Mouse (Mus musculus): ENCODE data around the gene Oscar. TPM values are rescaled to one million over a fixed set of nuclear protein-coding genes. Genes with fewer than 3 reads are reported as not detected.

Gene Oscar
- polyA plus RNA-seq (2016; fragmentation: Nextera tagmentation; extraction: Ambion mirVana), result not detected in 2 replicates

DNA sequence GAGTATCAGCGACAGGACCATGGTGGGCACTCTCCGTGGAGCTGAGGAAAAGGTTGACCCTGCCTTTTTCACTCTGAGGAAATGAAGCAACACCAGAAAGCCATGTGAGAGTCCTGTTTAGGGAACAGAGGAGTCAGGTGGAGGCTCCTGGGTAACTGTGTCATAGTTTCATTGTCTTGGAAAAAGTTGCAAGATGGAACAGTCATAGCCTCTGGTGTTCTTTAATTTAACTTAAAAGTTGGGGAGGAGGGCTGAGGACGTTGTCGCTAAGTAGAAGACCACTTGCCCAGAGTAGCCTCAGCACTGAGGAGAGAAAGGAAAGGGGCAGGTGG, at the start of gene Oscar:
Gene Oscar, minus strand, starts transcription at position 101 of the 332 bp plus-strand sequence.
- H3K27ac ChIP-seq (replicated peaks), result no peak within 1 kb of the TSS
- peak within 1 kb of the TSS; percentile 87 for H3K4me3 ChIP-seq
- no peaks in the 10 kb centered on the region for H3K9me3 ChIP-seq (replicated peaks)
- H3K36me3 ChIP-seq, result peaks cover 21% of the 10 kb centered on the region
- H3K27me3 ChIP-seq (ENCODE audit: low read depth, poor library complexity, severe bottlenecking), result no peaks in the 10 kb centered on the region
- WGBS, result 82% methylated on average over 4 of the region's 4 CpGs
- H3K4me1 ChIP-seq, result peaks cover 6% of the 10 kb centered on the region
- DNase-seq (ENCODE audit: low spot score), result no peak

DNA sequence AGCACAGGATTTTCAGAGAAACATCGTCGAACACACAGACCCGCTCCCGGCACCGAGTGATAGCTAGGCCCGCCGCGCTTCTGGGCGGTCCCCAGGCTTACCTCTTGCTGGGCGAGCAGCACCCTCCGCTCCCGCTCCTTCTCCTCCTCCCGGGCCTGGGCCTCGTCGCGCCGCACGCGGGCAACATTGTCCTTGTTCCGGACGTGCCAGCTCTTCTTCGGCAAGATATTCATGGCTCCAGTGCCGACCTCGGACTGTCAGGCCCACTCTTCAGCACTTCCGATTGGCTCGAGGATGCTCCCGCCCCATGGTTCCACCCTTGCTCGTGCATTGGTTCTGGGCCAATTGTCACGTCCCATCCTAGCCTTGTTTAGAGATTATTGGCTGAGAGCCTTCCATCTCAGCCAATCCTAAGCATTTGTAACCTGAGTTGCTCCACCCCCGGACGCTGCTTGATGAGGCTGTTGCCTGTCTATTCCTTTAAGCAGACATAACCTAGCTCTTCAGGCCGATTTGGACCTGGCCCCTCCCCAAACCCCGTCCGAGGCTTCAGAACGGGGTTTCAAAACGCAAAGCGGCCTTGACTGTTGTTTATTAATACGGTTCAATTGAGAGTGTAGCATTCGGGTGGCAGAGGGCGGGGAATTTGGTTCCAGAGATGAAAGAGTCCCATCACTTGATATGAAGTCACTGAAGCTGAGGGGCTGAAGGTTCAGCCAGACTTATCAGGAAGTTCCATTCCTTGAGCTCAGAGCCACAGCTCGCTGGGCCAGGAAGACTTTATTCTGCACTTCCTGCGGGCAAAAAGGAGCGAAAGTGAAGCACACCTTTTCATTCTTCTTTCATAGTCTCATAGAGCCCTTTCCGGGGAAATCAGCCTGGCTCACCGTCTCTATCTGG, 49.5 kb upstream of the Oscar start, which contains the start of gene Leng1:
Gene Leng1, minus strand, starts transcription at position 626 of the 900 bp plus-strand sequence.
- WGBS, result 6% methylated on average over 45 of the region's 45 CpGs
- DNase-seq (ENCODE audit: low spot score), result peak; percentile 93
- Histone ChIP-seq H3K27me3 (ENCODE audit: low read depth, poor library complexity, severe bottlenecking) (no peaks in the 10 kb centered on the region), H3K4me1 (peaks cover 30% of the 10 kb centered on the region), H3K27ac (replicated peaks) (peak within 1 kb of the TSS; percentile 91), H3K36me3 (peaks cover 32% of the 10 kb centered on the region), H3K9me3 (replicated peaks) (no peaks in the 10 kb centered on the region), H3K4me3 (peak within 1 kb of the TSS; percentile 81)

DNA sequence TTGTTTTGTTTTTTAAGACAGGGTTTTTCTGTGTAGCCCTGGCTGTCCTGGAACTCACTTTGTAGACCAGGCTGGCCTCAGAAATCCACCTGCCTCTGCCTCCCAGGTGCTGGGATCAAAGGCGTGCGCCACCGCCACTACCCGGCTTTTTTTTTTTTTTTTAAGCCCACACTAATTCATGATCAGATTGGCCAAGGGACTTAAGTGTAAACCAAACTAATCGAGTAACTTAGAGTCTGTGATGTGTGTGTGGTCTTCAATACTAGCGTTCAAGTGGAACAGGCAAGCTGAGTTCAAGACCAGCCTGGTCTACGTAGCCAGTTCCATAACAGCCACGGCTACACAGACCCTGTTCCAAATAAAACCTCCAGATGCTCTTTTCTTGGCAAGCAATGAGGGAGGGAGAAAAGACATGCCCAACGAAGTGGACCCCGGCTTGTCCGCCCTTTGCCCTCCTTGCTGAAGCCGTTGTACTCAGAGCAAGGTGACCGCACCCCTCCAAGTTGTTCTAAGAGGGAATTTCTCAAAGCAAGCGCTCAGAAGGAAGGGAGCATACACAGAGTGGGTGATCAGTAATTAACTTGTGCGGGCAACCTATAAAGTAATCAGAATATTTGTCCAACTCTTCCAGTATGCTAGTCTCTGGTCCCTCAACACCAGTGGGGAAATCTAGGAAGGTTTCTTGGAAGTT, 48.7 kb upstream of the Oscar start:
- Histone ChIP-seq H3K9me3 (replicated peaks) (no peaks in the 10 kb centered on the region), H3K36me3 (peaks cover 40% of the 10 kb centered on the region), H3K27me3 (ENCODE audit: low read depth, poor library complexity, severe bottlenecking) (no peaks in the 10 kb centered on the region), H3K27ac (replicated peaks) (peak overlapping the region; percentile 91), H3K4me1 (peaks cover 30% of the 10 kb centered on the region), H3K4me3 (peak overlapping the region; percentile 81)
- DNase-seq (ENCODE audit: low spot score), result peak; percentile 49
- WGBS, result 42% methylated on average over 15 of the region's 15 CpGs

DNA sequence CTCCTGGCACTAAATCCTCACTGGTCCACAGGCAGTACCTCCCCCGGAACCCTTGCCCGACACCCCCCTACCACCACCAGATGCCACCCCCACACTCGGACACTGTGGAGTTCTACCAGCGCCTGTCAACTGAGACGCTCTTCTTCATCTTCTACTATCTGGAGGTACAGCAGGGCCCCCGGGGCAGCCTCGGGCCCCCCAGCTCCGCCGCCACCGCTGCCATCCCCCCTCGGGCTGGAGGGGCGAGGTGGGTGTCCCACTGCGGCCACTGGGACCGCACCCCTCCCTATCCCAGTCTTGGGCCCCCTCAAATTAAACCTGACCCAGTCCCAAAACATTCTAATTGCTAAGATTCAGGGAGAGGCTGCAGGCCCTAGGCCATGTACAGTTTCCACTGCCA, 42.6 kb upstream of the Oscar start:
- Histone ChIP-seq H3K4me1 (peaks cover 4% of the 10 kb centered on the region), H3K27ac (replicated peaks) (no peak overlapping the region), H3K9me3 (replicated peaks) (no peaks in the 10 kb centered on the region), H3K36me3 (peaks cover 100% of the 10 kb centered on the region), H3K27me3 (ENCODE audit: low read depth, poor library complexity, severe bottlenecking) (no peaks in the 10 kb centered on the region), H3K4me3 (no peak overlapping the region)
- no peak for DNase-seq (ENCODE audit: low spot score)
- 94% methylated on average over 14 of the region's 14 CpGs for WGBS

DNA sequence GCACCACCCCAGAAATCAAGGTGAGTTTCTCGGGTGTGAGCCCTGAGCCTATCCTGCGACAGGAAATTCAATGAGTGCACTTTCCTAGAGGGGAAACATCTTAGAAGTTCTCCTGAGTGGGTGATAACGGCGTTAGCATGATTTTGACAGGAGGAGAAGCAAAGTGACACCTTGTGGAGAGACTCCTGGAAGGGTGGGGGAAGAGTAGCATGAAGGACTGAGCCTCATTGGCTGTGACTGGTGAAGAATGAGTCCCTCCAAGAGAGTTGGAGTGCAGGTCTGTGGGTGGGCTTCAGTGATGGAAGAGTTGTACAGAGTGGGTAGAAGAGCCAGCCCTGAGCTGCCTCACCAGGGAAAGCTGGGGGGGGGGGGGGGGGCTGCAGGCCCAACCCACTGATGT, 41.0 kb upstream of the Oscar start:
- H3K36me3 ChIP-seq, result peaks cover 100% of the 10 kb centered on the region
- no peak for DNase-seq (ENCODE audit: low spot score)
- H3K4me3 ChIP-seq, result no peak overlapping the region
- H3K27ac ChIP-seq (replicated peaks), result no peak overlapping the region
- H3K27me3 ChIP-seq (ENCODE audit: low read depth, poor library complexity, severe bottlenecking), result no peaks in the 10 kb centered on the region
- H3K9me3 ChIP-seq (replicated peaks), result no peaks in the 10 kb centered on the region
- no peaks in the 10 kb centered on the region for H3K4me1 ChIP-seq
- 91% methylated on average over 4 of the region's 4 CpGs for WGBS

DNA sequence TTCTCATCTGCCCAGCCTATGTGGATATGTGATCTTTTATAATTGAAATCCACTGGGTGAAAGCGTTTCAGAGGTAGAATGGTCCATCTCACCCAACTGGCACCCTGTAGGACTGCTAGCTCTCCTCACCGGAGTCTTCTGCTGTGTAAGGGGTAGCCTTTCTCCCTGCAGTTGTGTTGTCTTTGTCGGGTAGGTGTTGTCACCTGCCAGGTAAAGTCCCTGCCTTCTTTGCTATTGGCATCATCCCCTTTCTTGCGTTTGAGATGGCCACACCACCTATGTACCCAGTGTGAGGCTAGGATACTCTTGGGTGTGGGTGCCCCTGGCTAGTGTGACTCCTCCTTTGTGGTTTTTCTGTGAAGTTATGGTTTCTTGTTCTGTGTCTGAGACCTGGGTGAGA, 30.7 kb upstream of the Oscar start:
- Histone ChIP-seq H3K36me3 (peaks cover 54% of the 10 kb centered on the region), H3K4me1 (peaks cover 40% of the 10 kb centered on the region), H3K4me3 (peak overlapping the region; percentile 100), H3K9me3 (replicated peaks) (0 out of 2 replicates have a peak, but pooled peaks cover 3% of the 10 kb centered on the region), H3K27me3 (ENCODE audit: low read depth, poor library complexity, severe bottlenecking) (0 out of 2 replicates have a peak, but pooled peaks cover 6% of the 10 kb centered on the region), H3K27ac (replicated peaks) (peak overlapping the region; percentile 97)
- no peak for DNase-seq (ENCODE audit: low spot score)
- WGBS, result 76% methylated on average over 4 of the region's 4 CpGs

DNA sequence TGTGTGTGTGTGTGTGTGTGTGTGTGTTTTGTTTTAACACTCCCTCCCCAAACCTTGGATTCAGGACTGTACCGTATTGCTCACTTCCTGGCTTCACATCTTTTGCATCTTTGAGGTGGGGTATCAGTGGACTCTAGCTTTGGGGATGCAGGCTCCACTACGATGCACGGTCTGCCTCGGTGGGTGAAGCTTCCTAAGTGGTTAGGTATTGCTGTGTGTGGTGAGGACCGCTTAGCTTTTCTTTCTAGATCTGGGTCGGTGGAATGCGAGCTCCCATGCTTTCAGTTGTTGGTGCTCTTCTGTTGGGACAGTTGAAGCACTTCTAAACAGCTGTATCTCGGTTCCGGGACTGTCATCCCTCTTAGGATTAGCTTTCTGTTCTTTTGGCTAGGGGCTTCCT, 30.2 kb upstream of the Oscar start:
- 32% methylated on average over 9 of the region's 9 CpGs for WGBS
- Histone ChIP-seq H3K36me3 (peaks cover 54% of the 10 kb centered on the region), H3K9me3 (replicated peaks) (0 out of 2 replicates have a peak, but pooled peaks cover 3% of the 10 kb centered on the region), H3K27me3 (ENCODE audit: low read depth, poor library complexity, severe bottlenecking) (0 out of 2 replicates have a peak, but pooled peaks cover 6% of the 10 kb centered on the region), H3K4me3 (peak overlapping the region; percentile 100), H3K27ac (replicated peaks) (peak overlapping the region; percentile 97), H3K4me1 (peaks cover 40% of the 10 kb centered on the region)
- no peak for DNase-seq (ENCODE audit: low spot score)

DNA sequence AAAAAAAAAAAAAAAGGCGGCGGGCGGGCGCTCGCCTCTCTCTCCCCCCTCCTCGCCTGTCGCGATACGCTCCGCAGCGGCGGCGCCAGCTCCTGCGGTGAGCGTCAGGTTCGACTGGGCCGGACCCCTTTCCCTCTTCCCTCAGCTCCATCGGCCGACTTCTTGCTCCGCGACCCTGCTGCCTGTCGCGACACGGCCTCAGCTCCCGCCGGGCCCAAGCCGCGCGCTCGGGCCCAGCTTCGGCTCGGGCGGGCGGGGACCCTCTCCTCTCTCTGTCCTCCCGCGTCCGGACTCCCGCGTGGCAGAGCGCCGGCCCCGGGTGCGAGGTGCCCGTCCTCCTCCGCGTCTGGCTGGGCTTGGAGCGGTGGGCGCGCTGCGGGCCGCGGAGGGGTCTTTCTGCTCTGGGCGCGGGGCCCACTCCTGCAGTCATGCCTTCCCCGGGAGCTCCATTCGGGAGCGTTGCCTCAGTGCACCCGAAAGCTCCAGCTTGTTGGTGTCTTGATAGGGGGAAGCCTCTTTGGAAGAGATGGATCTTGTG, 29.6 kb upstream of the Oscar start:
- no peak for DNase-seq (ENCODE audit: low spot score)

DNA sequence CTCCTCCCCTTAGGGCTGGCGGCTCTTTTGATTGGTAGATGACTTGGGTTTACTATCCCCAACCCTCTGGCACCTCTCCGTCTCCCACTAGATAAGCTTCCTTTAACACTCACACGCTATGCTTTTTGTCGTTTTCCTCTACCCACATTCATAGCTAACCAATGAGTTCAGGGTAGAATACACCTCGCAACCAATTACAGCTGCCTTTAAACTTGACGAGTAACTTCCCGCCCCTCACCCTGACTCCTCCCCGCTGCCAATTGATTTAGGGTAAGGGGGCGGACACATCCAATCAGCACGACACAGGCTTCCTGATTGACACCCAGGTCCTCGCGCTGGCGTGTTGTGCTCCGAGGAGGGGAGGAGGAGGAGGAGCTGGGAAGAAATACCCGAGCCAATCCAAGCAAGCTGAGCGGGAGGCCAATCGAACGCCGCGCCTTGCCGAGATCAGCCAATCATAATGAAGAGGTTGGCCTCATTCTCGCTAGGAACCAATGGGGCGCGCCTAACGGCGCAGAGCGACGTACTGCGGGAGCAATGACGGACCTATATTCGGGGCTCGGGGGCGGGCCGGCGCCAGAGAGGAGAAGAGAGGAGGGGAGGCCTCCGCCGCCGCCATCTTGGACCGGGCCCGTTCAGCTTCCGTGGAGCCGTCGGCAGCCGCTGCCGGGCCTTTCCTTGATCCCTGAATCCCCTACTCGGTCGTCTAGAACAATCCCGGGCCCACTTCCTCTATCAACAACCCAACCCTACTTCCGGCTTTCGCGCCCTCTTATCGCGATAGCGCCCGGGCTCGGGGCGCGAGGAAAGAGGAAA, 28.9 kb upstream of the Oscar start, which contains the start of gene Cnot3:
Gene Cnot3, plus strand, starts transcription at position 597 of the 816 bp plus-strand sequence.
- peak; percentile 98 for DNase-seq (ENCODE audit: low spot score)
- 0 out of 2 replicates have a peak, but pooled peaks cover 3% of the 10 kb centered on the region for H3K9me3 ChIP-seq (replicated peaks)
- WGBS, result under 1% methylated on average over 58 of the region's 58 CpGs
- H3K4me3 ChIP-seq, result peak within 1 kb of the TSS; percentile 100
- peaks cover 40% of the 10 kb centered on the region for H3K4me1 ChIP-seq
- 0 out of 2 replicates have a peak, but pooled peaks cover 6% of the 10 kb centered on the region for H3K27me3 ChIP-seq (ENCODE audit: low read depth, poor library complexity, severe bottlenecking)
- peak within 1 kb of the TSS; percentile 97 for H3K27ac ChIP-seq (replicated peaks)
- peaks cover 54% of the 10 kb centered on the region for H3K36me3 ChIP-seq

More for the DNA sequence above, 29.6 kb upstream of the Oscar start:
- 0 out of 2 replicates have a peak, but pooled peaks cover 6% of the 10 kb centered on the region for H3K27me3 ChIP-seq (ENCODE audit: low read depth, poor library complexity, severe bottlenecking)
- peaks cover 40% of the 10 kb centered on the region for H3K4me1 ChIP-seq
- peak overlapping the region; percentile 97 for H3K27ac ChIP-seq (replicated peaks)
- peaks cover 54% of the 10 kb centered on the region for H3K36me3 ChIP-seq
- peak overlapping the region; percentile 100 for H3K4me3 ChIP-seq
- under 1% methylated on average over 56 of the region's 58 CpGs for WGBS
- H3K9me3 ChIP-seq (replicated peaks), result 0 out of 2 replicates have a peak, but pooled peaks cover 3% of the 10 kb centered on the region

DNA sequence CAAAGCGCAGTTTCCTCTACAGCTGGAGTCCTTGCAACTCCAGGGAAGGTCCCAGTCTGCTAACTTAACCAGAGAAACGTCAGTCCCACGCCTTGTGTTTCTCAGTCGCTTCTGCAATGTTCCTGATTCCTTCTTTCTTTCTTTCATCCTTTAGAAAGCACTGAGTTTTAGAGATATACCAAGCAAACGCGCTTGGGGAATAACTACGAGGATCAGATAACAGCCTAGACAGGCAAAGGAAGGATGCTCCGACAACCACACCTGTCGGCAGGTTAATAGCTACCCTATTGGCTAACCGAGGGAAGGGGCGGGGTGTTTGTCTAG, 28.4 kb upstream of the Oscar start:
- H3K36me3 ChIP-seq, result peaks cover 56% of the 10 kb centered on the region
- peaks cover 40% of the 10 kb centered on the region for H3K4me1 ChIP-seq
- H3K4me3 ChIP-seq, result peak overlapping the region; percentile 100
- 0 out of 2 replicates have a peak, but pooled peaks cover 6% of the 10 kb centered on the region for H3K27me3 ChIP-seq (ENCODE audit: low read depth, poor library complexity, severe bottlenecking)
- under 1% methylated on average over 11 of the region's 11 CpGs for WGBS
- 0 out of 2 replicates have a peak, but pooled peaks cover 3% of the 10 kb centered on the region for H3K9me3 ChIP-seq (replicated peaks)
- no peak for DNase-seq (ENCODE audit: low spot score)
- peak overlapping the region; percentile 97 for H3K27ac ChIP-seq (replicated peaks)

DNA sequence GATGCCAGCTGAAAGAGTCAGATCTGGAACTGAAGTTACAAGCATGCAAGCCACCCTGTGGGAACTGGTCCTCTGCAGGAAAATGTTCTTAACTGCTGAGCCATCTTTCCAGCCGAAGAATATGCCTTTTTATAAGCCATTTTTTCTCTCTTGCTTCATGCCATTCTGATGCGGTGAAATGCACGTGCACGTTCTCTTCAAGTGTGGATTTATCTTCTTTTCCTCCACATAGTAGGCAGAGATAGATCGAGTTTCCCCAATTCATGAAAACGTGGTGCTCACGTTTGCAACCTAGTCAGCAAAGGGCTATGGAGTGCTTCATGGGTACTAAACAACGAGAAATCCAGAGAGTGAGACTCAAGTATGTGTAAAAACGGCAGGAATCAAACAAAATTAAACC, 27.9 kb upstream of the Oscar start:
- 0 out of 2 replicates have a peak, but pooled peaks cover 3% of the 10 kb centered on the region for H3K9me3 ChIP-seq (replicated peaks)
- H3K27me3 ChIP-seq (ENCODE audit: low read depth, poor library complexity, severe bottlenecking), result 0 out of 2 replicates have a peak, but pooled peaks cover 6% of the 10 kb centered on the region
- no peak for DNase-seq (ENCODE audit: low spot score)
- peaks cover 57% of the 10 kb centered on the region for H3K36me3 ChIP-seq
- peaks cover 37% of the 10 kb centered on the region for H3K4me1 ChIP-seq
- peak overlapping the region; percentile 100 for H3K4me3 ChIP-seq
- 27% methylated on average over 9 of the region's 9 CpGs for WGBS
- H3K27ac ChIP-seq (replicated peaks), result peak overlapping the region; percentile 97; the same call in 1 of the 2 replicates

Measured in midbrain, embryonic 10.5 days (tissue).